Mouse (Mus musculus) testis, adult 2 months (tissue): ENCODE data around the gene Zfp830. TPM values are rescaled to one million over a fixed set of nuclear protein-coding genes. Genes with fewer than 3 reads are reported as not detected.

ENCODE experiments used
- H3K27ac ChIP-seq: fragments of 200-500 bp; 2 replicates; pipeline ENCODE4 v1.5.1; 2012; ENCODE audit warnings: low read depth, low read length; ENCODE audit not compliant: control insufficient read depth, insufficient read depth
- H3K27me3 ChIP-seq: fragments of 200-500 bp; 2 replicates; pipeline ENCODE4 v1.6.1; 2012; ENCODE audit warnings: mild to moderate bottlenecking, low read length, moderate library complexity; ENCODE audit not compliant: control insufficient read depth, insufficient read depth
- H3K36me3 ChIP-seq: fragments of 200-500 bp; 2 replicates; pipeline ENCODE4 v1.6.1; 2012; ENCODE audit warnings: mild to moderate bottlenecking, low read length; ENCODE audit not compliant: control insufficient read depth, insufficient read depth
- H3K4me1 ChIP-seq: fragments of 200-500 bp; 2 replicates; pipeline ENCODE4 v1.6.1; 2012; ENCODE audit warnings: low read length; ENCODE audit not compliant: control insufficient read depth, insufficient read depth
- H3K4me3 ChIP-seq: fragments of 200-500 bp; 2 replicates; pipeline ENCODE4 v1.5.1; 2012; ENCODE audit warnings: low read depth, mild to moderate bottlenecking, low read length, moderate library complexity, mixed read lengths; ENCODE audit not compliant: control insufficient read depth
- CTCF ChIP-seq: fragments of 200-500 bp; IDR thresholded peaks from 2 replicates; pipeline ENCODE4 v1.5.1; 2012; ENCODE audit warnings: low read depth, mild to moderate bottlenecking, inconsistent platforms, low read length, moderate library complexity; ENCODE audit not compliant: control insufficient read depth, insufficient read depth, insufficient replicate concordance
- POLR2A ChIP-seq: fragments of 200-500 bp; IDR thresholded peaks from 2 replicates; pipeline ENCODE4 v1.6.1; 2012; ENCODE audit warnings: low read depth, mild to moderate bottlenecking, inconsistent platforms, low read length, moderate library complexity; ENCODE audit not compliant: control insufficient read depth
- polyA plus RNA-seq: library from polyadenylated mRNA; depleted of rRNA; stranded (reverse); fragments of >200 nt; gene quantifications from 2 replicates; pipeline ENCODE4 v1.2.3, GENCODE M21; 2012; rRNA removed

Gene Zfp830
- polyA plus RNA-seq, 1 experiment, result 14.0 TPM

DNA sequence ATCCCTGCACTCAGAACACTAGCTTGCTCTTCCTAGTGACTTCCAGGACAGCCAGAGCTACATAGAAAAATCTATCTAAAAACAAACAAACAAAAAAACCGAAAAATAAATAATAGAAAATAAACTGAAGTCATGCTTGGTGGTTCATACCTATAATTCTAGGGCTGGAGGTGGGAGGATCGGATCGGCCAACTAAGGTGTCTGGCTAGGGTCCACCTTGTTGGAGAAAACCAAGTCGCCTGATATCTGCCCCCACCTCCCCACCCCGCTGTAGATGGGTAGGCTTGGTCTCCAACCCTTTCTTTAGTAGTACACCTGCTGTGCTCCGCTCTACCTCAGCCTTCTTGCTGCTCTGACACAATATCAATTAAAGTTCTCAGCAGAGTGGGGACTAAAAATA is 18.1 kb downstream of the Zfp830 start:
- Histone ChIP-seq H3K27me3 (no peaks in the 10 kb centered on the region), H3K27ac (peak overlapping the region; percentile 97), H3K36me3 (peaks cover 2% of the 10 kb centered on the region), H3K4me3 (peak overlapping the region; percentile 91), H3K4me1 (peaks cover 6% of the 10 kb centered on the region)
- TF ChIP-seq POLR2A (no peak), CTCF (no peak)

- Histone ChIP-seq H3K27me3 (no peaks in the 10 kb centered on the region), H3K36me3 (peaks cover 4% of the 10 kb centered on the region), H3K27ac (no peak overlapping the region), H3K4me3 (no peak overlapping the region), H3K4me1 (peaks cover 6% of the 10 kb centered on the region)
- TF ChIP-seq CTCF (no peak), POLR2A (no peak)
These were observed 19.3 kb downstream of the Zfp830 start for GRCm38 (mm10) chr11:82783453-82783852.

- Histone ChIP-seq H3K27me3 (no peaks in the 10 kb centered on the region), H3K36me3 (no peaks in the 10 kb centered on the region), H3K4me3 (no peak overlapping the region), H3K27ac (no peak overlapping the region), H3K4me1 (no peaks in the 10 kb centered on the region)
- no peak for TF ChIP-seq CTCF
- TF ChIP-seq POLR2A, result no peak
These were observed 42.5 kb downstream of the Zfp830 start for GRCm38 (mm10) chr11:82806656-82807055.

- Histone ChIP-seq H3K27me3 (no peaks in the 10 kb centered on the region), H3K36me3 (no peaks in the 10 kb centered on the region), H3K27ac (no peak overlapping the region), H3K4me1 (no peaks in the 10 kb centered on the region), H3K4me3 (no peak overlapping the region)
- TF ChIP-seq POLR2A, result no peak
- TF ChIP-seq CTCF, result no peak
These were observed 43.2 kb downstream of the Zfp830 start for GRCm38 (mm10) chr11:82807370-82807769.

- no peak overlapping the region for H3K4me3 ChIP-seq
- H3K27ac ChIP-seq, result no peak overlapping the region
- H3K4me1 ChIP-seq, result no peaks in the 10 kb centered on the region
- H3K36me3 ChIP-seq, result no peaks in the 10 kb centered on the region
- H3K27me3 ChIP-seq, result no peaks in the 10 kb centered on the region
- TF ChIP-seq POLR2A (no peak), CTCF (no peak)
These were observed 44.3 kb downstream of the Zfp830 start for GRCm38 (mm10) chr11:82808485-82808884.

Other genes with a start within 250 kb of the Zfp830 start
- gene Cct6b, start within 50 bp of the Zfp830 start, polyA plus RNA-seq, result 89.2 and 95.6 TPM in 2 replicates
- gene Lig3, start 16.8 kb downstream of the Zfp830 start, polyA plus RNA-seq, result 107 and 120 TPM in 2 replicates
- gene Rffl, start 106.9 kb downstream of the Zfp830 start, polyA plus RNA-seq, result 135 and 143 TPM in 2 replicates
- gene Rad51d, start 126.3 kb downstream of the Zfp830 start, polyA plus RNA-seq, result 13.8 and 15.1 TPM in 2 replicates
- 134 and 144 TPM in 2 replicates for gene Fndc8, start 127.8 kb downstream of the Zfp830 start, polyA plus RNA-seq
- 9.6 and 9.7 TPM in 2 replicates for gene Nle1, start 144.1 kb downstream of the Zfp830 start, polyA plus RNA-seq
- gene Unc45b, start 146.2 kb downstream of the Zfp830 start, polyA plus RNA-seq, result 3.3 and 7.2 TPM in 2 replicates
- 1.7 and 3.5 TPM in 2 replicates for gene Slfn5, start 187.0 kb downstream of the Zfp830 start, polyA plus RNA-seq
- 0.07 and 0.11 TPM in 2 replicates for gene Slfn9, start 227.5 kb downstream of the Zfp830 start, polyA plus RNA-seq